Mouse (Mus musculus) hindbrain, embryonic 13.5 days (tissue): ENCODE data around the gene Dpf3. TPM values are rescaled to one million over a fixed set of nuclear protein-coding genes. Genes with fewer than 3 reads are reported as not detected.

Experiments
- ATAC-seq: fragments of 200-750 bp; cut with Nextera tagmentation; 2 replicates; pipeline ENCODE4 v1.8.0; 2017; ENCODE audit warnings: moderate TSS enrichment; ENCODE audit not compliant: low FRiP score
- H3K27ac ChIP-seq: fragments of 300-500 bp; sonication (generic); 2 replicates; pipeline ENCODE4 v1.5.1; 2015; ENCODE audit warnings: inconsistent platforms, mild to moderate bottlenecking, moderate library complexity
- H3K27me3 ChIP-seq: fragments of 300-500 bp; sonication (generic); 2 replicates; pipeline ENCODE4 v1.6.1; 2015; ENCODE audit warnings: mild to moderate bottlenecking, inconsistent platforms
- H3K36me3 ChIP-seq: fragments of 300-500 bp; sonication (generic); 2 replicates; pipeline ENCODE4 v1.6.1; 2015; ENCODE audit warnings: mild to moderate bottlenecking, inconsistent platforms
- H3K4me1 ChIP-seq: fragments of 300-500 bp; sonication (generic); replicated peaks from 2 replicates; pipeline ENCODE4 v1.6.1; 2015; ENCODE audit warnings: inconsistent platforms
- H3K4me2 ChIP-seq: fragments of 300-500 bp; sonication (generic); 2 replicates; pipeline ENCODE4 v1.6.1; 2015; ENCODE audit warnings: inconsistent platforms, mild to moderate bottlenecking, moderate library complexity
- H3K4me3 ChIP-seq: fragments of 300-500 bp; sonication (generic); 2 replicates; pipeline ENCODE4 v1.5.1; 2015; ENCODE audit warnings: mild to moderate bottlenecking, inconsistent platforms
- H3K9ac ChIP-seq: fragments of 300-500 bp; sonication (generic); 2 replicates; pipeline ENCODE4 v1.6.1; 2015; ENCODE audit warnings: mild to moderate bottlenecking, inconsistent platforms
- H3K9me3 ChIP-seq: fragments of 300-500 bp; sonication (generic); 2 replicates; pipeline ENCODE4 v1.6.1; 2016; ENCODE audit warnings: inconsistent platforms
- WGBS: fragments of 180-500 bp; shearing (Covaris S2); methylation state at CpG from one replicate; pipeline ENCODE4 v1.1.7; 2015; 5-methylcytosine and 5-hydroxymethylcytosine counted together
- polyA plus RNA-seq: library from polyadenylated mRNA; unstranded; fragments of >200 nt; fragmentation: Nextera tagmentation; extraction: Ambion mirVana; gene quantifications from 2 replicates; pipeline ENCODE4 v1.2.1, GENCODE M21; 2015

The Dpf3 gene
- polyA plus RNA-seq, 1 experiment from 2014 or later: 27.7 TPM

GRCm38 (mm10) chr12:83481439-83481838 is 6.1 kb downstream of the Dpf3 start:
- WGBS: 72% methylated on average over 4 of the region's 4 CpGs
- Histone ChIP-seq H3K27me3 (0 out of 2 replicates have a peak, but pooled peaks cover 6% of the 10 kb centered on the region), H3K4me2 (no peak overlapping the region), H3K9ac (no peak overlapping the region), H3K4me1 (peaks cover 24% of the 10 kb centered on the region), H3K4me3 (no peak overlapping the region), H3K9me3 (no peaks in the 10 kb centered on the region), H3K27ac (no peak overlapping the region), H3K36me3 (no peaks in the 10 kb centered on the region)
- no peak for ATAC-seq

GRCm38 (mm10) chr12:83479818-83480401 is 7.6 kb downstream of the Dpf3 start:
- no peak overlapping the region for H3K4me2 ChIP-seq
- 0 out of 2 replicates have a peak, but pooled peaks cover 6% of the 10 kb centered on the region for H3K27me3 ChIP-seq
- H3K4me3 ChIP-seq: no peak overlapping the region
- no peaks in the 10 kb centered on the region for H3K9me3 ChIP-seq
- WGBS: 80% methylated on average over 7 of the region's 7 CpGs
- no peak overlapping the region for H3K9ac ChIP-seq
- H3K36me3 ChIP-seq: no peaks in the 10 kb centered on the region
- peaks cover 29% of the 10 kb centered on the region for H3K4me1 ChIP-seq
- H3K27ac ChIP-seq: no peak overlapping the region
- no peak for ATAC-seq

GRCm38 (mm10) chr12:83479140-83479539 is 8.4 kb downstream of the Dpf3 start:
- H3K9me3 ChIP-seq: no peaks in the 10 kb centered on the region
- no peak overlapping the region for H3K4me2 ChIP-seq
- no peak overlapping the region for H3K9ac ChIP-seq
- 0 out of 2 replicates have a peak, but pooled peaks cover 2% of the 10 kb centered on the region for H3K27me3 ChIP-seq
- no peaks in the 10 kb centered on the region for H3K36me3 ChIP-seq
- H3K4me1 ChIP-seq: peaks cover 26% of the 10 kb centered on the region
- WGBS: 90% methylated on average over 1 of the region's 1 CpGs
- no peak for ATAC-seq
- H3K27ac ChIP-seq: no peak overlapping the region
- H3K4me3 ChIP-seq: no peak overlapping the region

GRCm38 (mm10) chr12:83476277-83476676 is 11.2 kb downstream of the Dpf3 start:
- no peak for ATAC-seq

GRCm38 (mm10) chr12:83475419-83475818 is 12.1 kb downstream of the Dpf3 start:
- Histone ChIP-seq H3K36me3 (no peaks in the 10 kb centered on the region), H3K4me2 (peak overlapping the region; percentile 23; the same call in 1 of the 2 replicates), H3K27ac (peak overlapping the region; percentile 55)

More at GRCm38 (mm10) chr12:83476277-83476676, 11.2 kb downstream of the Dpf3 start:
- 25% methylated on average over 10 of the region's 10 CpGs for WGBS
- Histone ChIP-seq H3K4me3 (no peak overlapping the region), H3K27me3 (no peaks in the 10 kb centered on the region), H3K4me2 (0 out of 2 replicates have a peak overlapping the region, but pooled peaks have one; percentile 15), H3K9ac (no peak overlapping the region), H3K27ac (peak overlapping the region; percentile 62), H3K4me1 (peaks cover 30% of the 10 kb centered on the region), H3K36me3 (no peaks in the 10 kb centered on the region), H3K9me3 (no peaks in the 10 kb centered on the region)

GRCm38 (mm10) chr12:83473987-83474600 is 13.4 kb downstream of the Dpf3 start:
- no peak for ATAC-seq
- H3K27ac ChIP-seq: no peak overlapping the region
- no peaks in the 10 kb centered on the region for H3K36me3 ChIP-seq
- no peaks in the 10 kb centered on the region for H3K27me3 ChIP-seq
- no peak overlapping the region for H3K4me3 ChIP-seq
- no peak overlapping the region for H3K9ac ChIP-seq
- H3K4me1 ChIP-seq: peaks cover 35% of the 10 kb centered on the region
- 48% methylated on average over 5 of the region's 5 CpGs for WGBS
- no peaks in the 10 kb centered on the region for H3K9me3 ChIP-seq
- no peak overlapping the region for H3K4me2 ChIP-seq

More at GRCm38 (mm10) chr12:83475419-83475818, 12.1 kb downstream of the Dpf3 start:
- Histone ChIP-seq H3K9me3 (no peaks in the 10 kb centered on the region), H3K4me3 (no peak overlapping the region), H3K9ac (no peak overlapping the region), H3K27me3 (no peaks in the 10 kb centered on the region), H3K4me1 (peaks cover 35% of the 10 kb centered on the region)
- ATAC-seq: no peak; the same call in 1 of the 2 replicates
- WGBS: 29% methylated on average over 6 of the region's 6 CpGs

GRCm38 (mm10) chr12:83471760-83472159 is 15.8 kb downstream of the Dpf3 start:
- no peaks in the 10 kb centered on the region for H3K27me3 ChIP-seq
- H3K9me3 ChIP-seq: no peaks in the 10 kb centered on the region
- WGBS: 85% methylated on average over 7 of the region's 7 CpGs
- no peak overlapping the region for H3K4me3 ChIP-seq
- H3K4me1 ChIP-seq: peaks cover 34% of the 10 kb centered on the region
- H3K36me3 ChIP-seq: no peaks in the 10 kb centered on the region
- no peak overlapping the region for H3K9ac ChIP-seq
- H3K4me2 ChIP-seq: no peak overlapping the region
- H3K27ac ChIP-seq: no peak overlapping the region
- ATAC-seq: no peak

- no peak for ATAC-seq
- H3K27ac ChIP-seq: no peak overlapping the region
Observed at GRCm38 (mm10) chr12:83470085-83470484, 17.4 kb downstream of the Dpf3 start.

GRCm38 (mm10) chr12:83466508-83467430 is 20.7 kb downstream of the Dpf3 start:
- H3K27ac ChIP-seq: no peak overlapping the region
- peaks cover 5% of the 10 kb centered on the region; the same call in 1 of the 2 replicates for H3K36me3 ChIP-seq
- H3K4me2 ChIP-seq: no peak overlapping the region
- peaks cover 16% of the 10 kb centered on the region for H3K4me1 ChIP-seq
- H3K9me3 ChIP-seq: no peaks in the 10 kb centered on the region
- WGBS: 35% methylated on average over 6 of the region's 6 CpGs
- H3K27me3 ChIP-seq: no peaks in the 10 kb centered on the region
- ATAC-seq: no peak
- H3K4me3 ChIP-seq: no peak overlapping the region
- H3K9ac ChIP-seq: no peak overlapping the region

More at GRCm38 (mm10) chr12:83470085-83470484, 17.4 kb downstream of the Dpf3 start:
- no peak overlapping the region for H3K9ac ChIP-seq
- H3K4me3 ChIP-seq: no peak overlapping the region
- no peak overlapping the region for H3K4me2 ChIP-seq
- H3K4me1 ChIP-seq: peaks cover 25% of the 10 kb centered on the region
- H3K27me3 ChIP-seq: no peaks in the 10 kb centered on the region
- H3K36me3 ChIP-seq: no peaks in the 10 kb centered on the region
- no peaks in the 10 kb centered on the region for H3K9me3 ChIP-seq
- WGBS: 32% methylated on average over 9 of the region's 9 CpGs

GRCm38 (mm10) chr12:83466053-83466452 is 21.5 kb downstream of the Dpf3 start:
- Histone ChIP-seq H3K27ac (no peak overlapping the region), H3K9me3 (no peaks in the 10 kb centered on the region), H3K4me3 (no peak overlapping the region), H3K36me3 (peaks cover 6% of the 10 kb centered on the region; the same call in 1 of the 2 replicates), H3K4me2 (no peak overlapping the region), H3K9ac (no peak overlapping the region), H3K27me3 (no peaks in the 10 kb centered on the region), H3K4me1 (peaks cover 13% of the 10 kb centered on the region)
- ATAC-seq: no peak
- WGBS: 84% methylated on average over 4 of the region's 4 CpGs

- Histone ChIP-seq H3K9me3 (no peaks in the 10 kb centered on the region), H3K9ac (no peak overlapping the region), H3K4me3 (no peak overlapping the region), H3K27me3 (no peaks in the 10 kb centered on the region), H3K36me3 (peaks cover 6% of the 10 kb centered on the region; the same call in 1 of the 2 replicates), H3K4me1 (no peaks in the 10 kb centered on the region), H3K27ac (no peak overlapping the region), H3K4me2 (no peak overlapping the region)
- ATAC-seq: no peak
- 75% methylated on average over 3 of the region's 3 CpGs for WGBS
Observed at GRCm38 (mm10) chr12:83460272-83460671, 27.2 kb downstream of the Dpf3 start.

GRCm38 (mm10) chr12:83454697-83455321 is 32.7 kb downstream of the Dpf3 start:
- 59% methylated on average over 5 of the region's 5 CpGs for WGBS
- H3K9me3 ChIP-seq: no peaks in the 10 kb centered on the region
- no peak overlapping the region for H3K9ac ChIP-seq
- no peak overlapping the region for H3K4me2 ChIP-seq
- no peak overlapping the region for H3K4me3 ChIP-seq
- no peak for ATAC-seq
- no peaks in the 10 kb centered on the region for H3K27me3 ChIP-seq
- H3K36me3 ChIP-seq: no peaks in the 10 kb centered on the region
- H3K27ac ChIP-seq: no peak overlapping the region
- H3K4me1 ChIP-seq: no peaks in the 10 kb centered on the region
